Mouse (Mus musculus) midbrain, embryonic 14.5 days (tissue): Measurements from ENCODE around the gene Arsg. TPM values are rescaled to one million over a fixed set of nuclear protein-coding genes. Genes with fewer than 3 reads are reported as not detected.

Source experiments
- ATAC-seq: fragments of 200-750 bp; cut with Nextera tagmentation; 2 replicates; pipeline ENCODE4 v1.8.0; 2017; ENCODE audit warnings: moderate number of reproducible peaks, moderate library complexity; ENCODE audit not compliant: low FRiP score, low TSS enrichment
- DNase-seq: peaks from one replicate; pipeline ENCODE4 v3.0.0-alpha.2; 2015
- H3K27ac ChIP-seq: fragments of 300-500 bp; sonication (generic); replicated peaks from 2 replicates; pipeline ENCODE4 v1.5.1; 2014; ENCODE audit warnings: mild to moderate bottlenecking, low read depth, low read length, moderate library complexity
- H3K27me3 ChIP-seq: fragments of 300-500 bp; sonication (generic); 2 replicates; pipeline ENCODE4 v1.6.1; 2014; ENCODE audit warnings: low read length, control low read depth, mixed read lengths; ENCODE audit not compliant: control insufficient read depth, insufficient read depth
- H3K36me3 ChIP-seq: fragments of 300-500 bp; sonication (generic); 2 replicates; pipeline ENCODE4 v1.6.1; 2014; ENCODE audit warnings: low read length, control low read depth; ENCODE audit not compliant: control insufficient read depth, insufficient read depth
- H3K4me1 ChIP-seq: fragments of 300-500 bp; sonication (generic); 2 replicates; pipeline ENCODE4 v1.6.1; 2014; ENCODE audit warnings: mild to moderate bottlenecking, antibody characterized with exemption, low read length, control low read depth; ENCODE audit not compliant: control insufficient read depth, insufficient read depth
- H3K4me2 ChIP-seq: fragments of 300-500 bp; sonication (generic); 2 replicates; pipeline ENCODE4 v1.6.1; 2014; ENCODE audit warnings: mild to moderate bottlenecking, low read length, moderate library complexity
- H3K4me3 ChIP-seq: fragments of 300-500 bp; sonication (generic); replicated peaks from 2 replicates; pipeline ENCODE4 v1.5.1; 2014; ENCODE audit warnings: low read depth, low read length
- H3K9ac ChIP-seq: fragments of 300-500 bp; sonication (generic); replicated peaks from 2 replicates; pipeline ENCODE4 v1.6.1; 2014; ENCODE audit warnings: mild to moderate bottlenecking, low read length, moderate library complexity
- H3K9me3 ChIP-seq: fragments of 300-500 bp; sonication (generic); 2 replicates; pipeline ENCODE4 v1.6.1; 2016; ENCODE audit warnings: low read length, control low read depth, mixed read lengths; ENCODE audit not compliant: control insufficient read depth
- WGBS: fragments of 180-500 bp; shearing (Covaris S2); extraction: QIAGEN DNeasy Blood & Tissue Kit; methylation state at CpG from one replicate; pipeline ENCODE4 v1.1.7; 2014; 5-methylcytosine and 5-hydroxymethylcytosine counted together
- polyA plus RNA-seq: library from polyadenylated mRNA; unstranded; fragments of >200 nt; fragmentation: Nextera tagmentation; extraction: Ambion mirVana; gene quantifications from 2 replicates; pipeline ENCODE4 v1.2.1, GENCODE M21; 2014

Arsg gene
- polyA plus RNA-seq, 1 experiment from 2014 or later: 2.7 TPM

- DNase-seq (no peak), ATAC-seq (no peak)
- Histone ChIP-seq H3K4me3 (no peak overlapping the region), H3K36me3 (no peaks in the 10 kb centered on the region), H3K27me3 (no peaks in the 10 kb centered on the region), H3K4me2 (no peak overlapping the region), H3K9me3 (no peaks in the 10 kb centered on the region), H3K27ac (no peak overlapping the region), H3K9ac (no peak overlapping the region), H3K4me1 (no peaks in the 10 kb centered on the region)
- 90% methylated on average over 2 of the region's 2 CpGs for WGBS
Observed at GRCm38 (mm10) chr11:109586424-109586823, 113.2 kb downstream of the Arsg start.

- Histone ChIP-seq H3K9me3 (no peaks in the 10 kb centered on the region), H3K27me3 (no peaks in the 10 kb centered on the region), H3K4me2 (no peak overlapping the region), H3K4me1 (no peaks in the 10 kb centered on the region), H3K27ac (no peak overlapping the region), H3K9ac (no peak overlapping the region), H3K4me3 (no peak overlapping the region), H3K36me3 (no peaks in the 10 kb centered on the region)
- WGBS: 66% methylated on average over 13 of the region's 13 CpGs
- ATAC-seq: no peak
- no peak for DNase-seq
Observed at GRCm38 (mm10) chr11:109587019-109587418, 113.8 kb downstream of the Arsg start.

- Histone ChIP-seq H3K36me3 (no peaks in the 10 kb centered on the region), H3K4me1 (no peaks in the 10 kb centered on the region), H3K9ac (no peak overlapping the region), H3K9me3 (no peaks in the 10 kb centered on the region), H3K4me2 (no peak overlapping the region), H3K27me3 (no peaks in the 10 kb centered on the region), H3K4me3 (no peak overlapping the region), H3K27ac (no peak overlapping the region)
- DNase-seq (no peak), ATAC-seq (no peak)
- 80% methylated on average over 15 of the region's 15 CpGs for WGBS
Observed at GRCm38 (mm10) chr11:109587638-109588374, 114.6 kb downstream of the Arsg start.

GRCm38 (mm10) chr11:109590012-109590411, 116.8 kb downstream of the Arsg start:
- Histone ChIP-seq H3K4me2 (no peak overlapping the region), H3K4me3 (no peak overlapping the region), H3K4me1 (no peaks in the 10 kb centered on the region), H3K27ac (no peak overlapping the region), H3K9me3 (no peaks in the 10 kb centered on the region), H3K9ac (no peak overlapping the region), H3K36me3 (no peaks in the 10 kb centered on the region), H3K27me3 (no peaks in the 10 kb centered on the region)
- no peak for DNase-seq
- 89% methylated on average over 8 of the region's 8 CpGs for WGBS
- no peak for ATAC-seq

- no peak overlapping the region for H3K9ac ChIP-seq
- DNase-seq (no peak), ATAC-seq (no peak)
- WGBS: 85% methylated on average over 4 of the region's 4 CpGs
- no peak overlapping the region for H3K27ac ChIP-seq
- no peak overlapping the region for H3K4me2 ChIP-seq
- H3K9me3 ChIP-seq: no peaks in the 10 kb centered on the region
- H3K4me3 ChIP-seq: no peak overlapping the region
- no peaks in the 10 kb centered on the region for H3K27me3 ChIP-seq
- no peaks in the 10 kb centered on the region for H3K36me3 ChIP-seq
- H3K4me1 ChIP-seq: no peaks in the 10 kb centered on the region
Observed at GRCm38 (mm10) chr11:109591511-109591910, 118.3 kb downstream of the Arsg start.

- H3K36me3 ChIP-seq: no peaks in the 10 kb centered on the region
- DNase-seq: no peak
- H3K27ac ChIP-seq: no peak overlapping the region
- ATAC-seq: no peak
- no peaks in the 10 kb centered on the region for H3K27me3 ChIP-seq
- no peak overlapping the region for H3K9ac ChIP-seq
- WGBS: 83% methylated on average over 6 of the region's 6 CpGs
- no peak overlapping the region for H3K4me2 ChIP-seq
- no peaks in the 10 kb centered on the region for H3K4me1 ChIP-seq
- H3K9me3 ChIP-seq: no peaks in the 10 kb centered on the region
- no peak overlapping the region for H3K4me3 ChIP-seq
Observed at GRCm38 (mm10) chr11:109593200-109593981, 120.2 kb downstream of the Arsg start.

- no peaks in the 10 kb centered on the region for H3K4me1 ChIP-seq
- no peaks in the 10 kb centered on the region for H3K27me3 ChIP-seq
- no peak overlapping the region for H3K27ac ChIP-seq
- DNase-seq (no peak), ATAC-seq (no peak)
- H3K9ac ChIP-seq: no peak overlapping the region
- no peak overlapping the region for H3K4me3 ChIP-seq
- WGBS: 94% methylated on average over 8 of the region's 8 CpGs
- H3K4me2 ChIP-seq: no peak overlapping the region
- no peaks in the 10 kb centered on the region for H3K36me3 ChIP-seq
- no peaks in the 10 kb centered on the region for H3K9me3 ChIP-seq
Observed at GRCm38 (mm10) chr11:109594761-109595160, 121.6 kb downstream of the Arsg start.

- H3K9ac ChIP-seq: no peak overlapping the region
- no peak for ATAC-seq
- H3K27ac ChIP-seq: no peak overlapping the region
- H3K9me3 ChIP-seq: no peaks in the 10 kb centered on the region
- no peaks in the 10 kb centered on the region for H3K27me3 ChIP-seq
- WGBS: 85% methylated on average over 12 of the region's 12 CpGs
- no peak overlapping the region for H3K4me3 ChIP-seq
- H3K4me1 ChIP-seq: no peaks in the 10 kb centered on the region
- no peaks in the 10 kb centered on the region for H3K36me3 ChIP-seq
- H3K4me2 ChIP-seq: no peak overlapping the region
- DNase-seq: no peak
Observed at GRCm38 (mm10) chr11:109598778-109599570, 125.8 kb downstream of the Arsg start.
